Mouse (Mus musculus): ENCODE measurements around the gene Hmcn1. TPM values are rescaled to one million over a fixed set of nuclear protein-coding genes. Genes with fewer than 3 reads are reported as not detected.

Hmcn1 gene
- 8.9 and 12.3 TPM in 2 replicates for polyA plus RNA-seq (2014; fragmentation: Nextera tagmentation; extraction: Ambion mirVana)

DNA sequence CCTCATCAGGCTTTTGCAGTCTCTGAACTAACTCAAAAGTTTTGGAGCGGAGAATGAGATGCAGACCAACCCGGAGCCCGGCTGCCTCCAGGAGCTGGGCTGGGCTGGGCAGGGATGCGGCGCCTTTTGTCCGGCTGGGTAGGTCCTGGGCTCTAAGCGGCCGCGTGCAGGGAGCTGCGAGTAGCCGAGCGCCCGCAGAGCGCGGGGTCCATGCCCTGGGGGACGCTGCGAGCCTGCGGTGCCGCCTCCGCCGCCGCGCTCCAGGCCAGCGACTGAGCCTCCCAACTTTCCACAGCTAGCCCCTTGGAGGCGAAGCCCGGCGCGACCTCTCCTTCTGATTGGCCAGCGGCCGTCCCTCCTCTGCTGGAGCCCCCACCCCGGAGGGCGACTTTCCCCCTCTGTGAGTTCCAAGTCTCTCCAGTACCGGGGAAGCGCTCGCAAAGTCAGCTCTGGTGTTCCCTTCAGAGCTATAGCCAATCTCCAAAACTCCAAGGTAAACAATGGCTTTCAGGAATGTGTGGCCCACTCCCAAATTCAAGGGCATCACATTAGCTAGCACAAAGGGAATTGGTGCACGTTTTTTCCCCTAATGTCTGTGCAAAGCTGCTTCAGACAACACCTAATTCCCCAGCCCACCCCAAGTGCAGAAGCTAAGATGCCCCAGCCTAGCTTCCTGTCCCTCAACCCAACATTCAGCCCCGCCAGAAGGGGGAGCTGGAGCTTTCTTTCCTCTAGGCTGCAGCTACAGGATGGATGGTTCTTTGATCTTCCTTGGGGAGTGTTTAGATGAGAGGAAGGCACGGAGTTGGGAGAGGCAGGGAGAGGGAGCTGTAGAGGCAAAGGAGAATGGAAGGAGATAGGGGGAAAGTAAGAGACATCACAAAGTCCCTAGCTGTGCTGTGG lies at the start of gene Hmcn1:
Gene Hmcn1, minus strand, starts transcription at position 274 of the 903 bp plus-strand sequence.
- Histone ChIP-seq H3K4me3 (ENCODE audit: low read depth, low read length) (peak within 1 kb of the TSS; percentile 54), H3K36me3 (ENCODE audit: control insufficient read depth, insufficient read depth, low read length) (no peaks in the 10 kb centered on the region), H3K4me2 (ENCODE audit: low read depth) (peak within 1 kb of the TSS; percentile 87), H3K27me3 (ENCODE audit: control insufficient read depth, insufficient read depth, low read length) (no peaks in the 10 kb centered on the region), H3K9me3 (ENCODE audit: control insufficient read depth, low read length) (no peaks in the 10 kb centered on the region; the same call in 1 of the 2 replicates), H3K4me1 (ENCODE audit: control insufficient read depth, insufficient read depth, low read length) (peaks cover 8% of the 10 kb centered on the region), H3K9ac (ENCODE audit: low read length) (peak within 1 kb of the TSS; percentile 72), H3K27ac (ENCODE audit: low read depth, low read length) (peak within 1 kb of the TSS; percentile 68)
- WGBS, result under 1% methylated on average over 37 of the region's 38 CpGs
- ATAC-seq (ENCODE audit: insufficient read depth, low FRiP score, low TSS enrichment), result peak; percentile 90
- DNase-seq (ENCODE audit: low spot score), result peak; percentile 81

DNA sequence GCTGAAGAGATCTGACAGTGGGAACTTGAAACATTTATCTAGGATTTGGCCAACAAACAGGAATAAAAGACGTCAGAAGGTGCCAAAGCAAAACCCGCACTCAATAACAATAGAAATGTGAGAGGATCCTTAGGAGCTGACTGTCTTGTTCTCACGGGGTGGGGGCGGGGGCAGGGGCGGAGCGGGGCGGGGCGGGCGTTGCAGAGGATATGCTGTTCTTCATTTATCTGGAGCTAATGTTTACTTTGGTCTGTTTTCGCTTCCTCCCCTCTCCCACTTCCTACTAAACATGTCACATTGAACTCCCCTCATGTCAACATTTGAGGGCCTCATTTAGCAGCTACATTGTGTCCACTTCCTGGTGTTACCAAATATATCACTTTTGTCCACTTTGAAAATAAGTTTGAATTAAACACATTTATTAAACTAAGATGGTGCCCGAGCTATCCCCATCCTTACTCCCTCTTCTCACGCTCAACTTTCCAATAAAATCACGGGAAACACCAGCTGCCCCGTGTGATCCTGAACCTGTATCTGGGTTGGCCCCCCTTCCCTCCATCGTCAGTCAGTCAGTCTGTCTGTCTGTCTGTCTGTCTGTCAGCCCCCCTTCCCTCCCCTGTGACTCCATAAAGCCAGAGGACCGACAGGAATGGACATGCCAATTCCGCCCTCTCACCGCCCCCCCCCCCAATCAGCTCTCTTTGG lies 47.9 kb upstream of the Hmcn1 start:
- no peak for ATAC-seq (ENCODE audit: insufficient read depth, low FRiP score, low TSS enrichment)
- H3K27me3 ChIP-seq (ENCODE audit: control insufficient read depth, insufficient read depth, low read length), result no peaks in the 10 kb centered on the region
- no peaks in the 10 kb centered on the region for H3K9me3 ChIP-seq (ENCODE audit: control insufficient read depth, low read length)
- H3K27ac ChIP-seq (ENCODE audit: low read depth, low read length), result no peak overlapping the region
- no peak overlapping the region for H3K4me2 ChIP-seq (ENCODE audit: low read depth)
- 0 out of 2 replicates have a peak, but pooled peaks cover 4% of the 10 kb centered on the region for H3K4me1 ChIP-seq (ENCODE audit: control insufficient read depth, insufficient read depth, low read length)
- H3K9ac ChIP-seq (ENCODE audit: low read length), result no peak overlapping the region
- no peaks in the 10 kb centered on the region for H3K36me3 ChIP-seq (ENCODE audit: control insufficient read depth, insufficient read depth, low read length)
- 39% methylated on average over 18 of the region's 18 CpGs for WGBS
- H3K4me3 ChIP-seq (ENCODE audit: low read depth, low read length), result no peak overlapping the region
- no peak for DNase-seq (ENCODE audit: low spot score)

GRCm38 (mm10) chr1:151040290-151040689 lies 47.1 kb upstream of the Hmcn1 start:
- Histone ChIP-seq H3K27ac (ENCODE audit: low read depth, low read length) (no peak overlapping the region), H3K27me3 (ENCODE audit: control insufficient read depth, insufficient read depth, low read length) (no peaks in the 10 kb centered on the region), H3K9me3 (ENCODE audit: control insufficient read depth, low read length) (no peaks in the 10 kb centered on the region), H3K9ac (ENCODE audit: low read length) (no peak overlapping the region), H3K4me2 (ENCODE audit: low read depth) (no peak overlapping the region), H3K36me3 (ENCODE audit: control insufficient read depth, insufficient read depth, low read length) (no peaks in the 10 kb centered on the region), H3K4me3 (ENCODE audit: low read depth, low read length) (no peak overlapping the region), H3K4me1 (ENCODE audit: control insufficient read depth, insufficient read depth, low read length) (0 out of 2 replicates have a peak, but pooled peaks cover 4% of the 10 kb centered on the region)
- WGBS, result 68% methylated on average over 7 of the region's 7 CpGs
- ATAC-seq (ENCODE audit: insufficient read depth, low FRiP score, low TSS enrichment) (no peak), DNase-seq (ENCODE audit: low spot score) (no peak)

GRCm38 (mm10) chr1:151039189-151039588 lies 46.0 kb upstream of the Hmcn1 start:
- no peak for ATAC-seq (ENCODE audit: insufficient read depth, low FRiP score, low TSS enrichment)
- 75% methylated on average over 4 of the region's 4 CpGs for WGBS
- no peak overlapping the region for H3K9ac ChIP-seq (ENCODE audit: low read length)

DNA sequence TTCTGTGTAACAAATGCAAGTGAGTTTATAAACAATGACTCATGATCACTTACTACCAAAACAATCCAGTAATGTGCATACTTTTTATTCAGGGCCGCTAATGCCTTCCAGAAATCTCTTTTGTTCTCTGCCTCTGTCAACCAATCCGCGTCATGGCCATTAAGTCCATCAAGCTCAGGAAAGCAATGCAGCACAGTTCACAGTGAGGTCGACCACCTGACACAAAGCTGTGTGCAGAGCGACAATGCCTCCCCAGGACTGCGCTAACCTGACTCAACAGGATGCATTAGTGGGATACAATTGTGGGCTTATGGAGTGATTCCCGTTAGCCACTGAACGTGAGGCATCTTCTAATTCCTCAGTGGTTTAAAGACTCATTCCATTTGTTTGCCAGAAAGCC lies 45.3 kb upstream of the Hmcn1 start:
- Histone ChIP-seq H3K36me3 (ENCODE audit: control insufficient read depth, insufficient read depth, low read length) (no peaks in the 10 kb centered on the region), H3K9me3 (ENCODE audit: control insufficient read depth, low read length) (no peaks in the 10 kb centered on the region), H3K4me2 (ENCODE audit: low read depth) (no peak overlapping the region), H3K27ac (ENCODE audit: low read depth, low read length) (no peak overlapping the region), H3K27me3 (ENCODE audit: control insufficient read depth, insufficient read depth, low read length) (no peaks in the 10 kb centered on the region), H3K4me3 (ENCODE audit: low read depth, low read length) (no peak overlapping the region), H3K4me1 (ENCODE audit: control insufficient read depth, insufficient read depth, low read length) (0 out of 2 replicates have a peak, but pooled peaks cover 4% of the 10 kb centered on the region), H3K9ac (ENCODE audit: low read length) (no peak overlapping the region)
- ATAC-seq (ENCODE audit: insufficient read depth, low FRiP score, low TSS enrichment), result peak; percentile 67
- 41% methylated on average over 8 of the region's 8 CpGs for WGBS
- no peak for DNase-seq (ENCODE audit: low spot score)

More at GRCm38 (mm10) chr1:151039189-151039588, 46.0 kb upstream of the Hmcn1 start:
- DNase-seq (ENCODE audit: low spot score), result no peak
- H3K9me3 ChIP-seq (ENCODE audit: control insufficient read depth, low read length), result no peaks in the 10 kb centered on the region
- H3K36me3 ChIP-seq (ENCODE audit: control insufficient read depth, insufficient read depth, low read length), result no peaks in the 10 kb centered on the region
- H3K4me2 ChIP-seq (ENCODE audit: low read depth), result no peak overlapping the region
- no peaks in the 10 kb centered on the region for H3K27me3 ChIP-seq (ENCODE audit: control insufficient read depth, insufficient read depth, low read length)
- no peak overlapping the region for H3K27ac ChIP-seq (ENCODE audit: low read depth, low read length)
- no peak overlapping the region for H3K4me3 ChIP-seq (ENCODE audit: low read depth, low read length)
- 0 out of 2 replicates have a peak, but pooled peaks cover 4% of the 10 kb centered on the region for H3K4me1 ChIP-seq (ENCODE audit: control insufficient read depth, insufficient read depth, low read length)

- no peak overlapping the region for H3K27ac ChIP-seq (ENCODE audit: low read depth, low read length)
- H3K27me3 ChIP-seq (ENCODE audit: control insufficient read depth, insufficient read depth, low read length), result no peaks in the 10 kb centered on the region
- no peak for ATAC-seq (ENCODE audit: insufficient read depth, low FRiP score, low TSS enrichment)
- no peak overlapping the region for H3K9ac ChIP-seq (ENCODE audit: low read length)
- no peaks in the 10 kb centered on the region for H3K36me3 ChIP-seq (ENCODE audit: control insufficient read depth, insufficient read depth, low read length)
- H3K9me3 ChIP-seq (ENCODE audit: control insufficient read depth, low read length), result no peaks in the 10 kb centered on the region
- H3K4me1 ChIP-seq (ENCODE audit: control insufficient read depth, insufficient read depth, low read length), result 0 out of 2 replicates have a peak, but pooled peaks cover 4% of the 10 kb centered on the region
- H3K4me3 ChIP-seq (ENCODE audit: low read depth, low read length), result no peak overlapping the region
- H3K4me2 ChIP-seq (ENCODE audit: low read depth), result no peak overlapping the region
- DNase-seq (ENCODE audit: low spot score), result no peak
- WGBS, result 81% methylated on average over 15 of the region's 15 CpGs
Measured at GRCm38 (mm10) chr1:151036405-151036985, 43.3 kb upstream of the Hmcn1 start.

- Histone ChIP-seq H3K9ac (ENCODE audit: low read length) (no peak overlapping the region), H3K4me2 (ENCODE audit: low read depth) (no peak overlapping the region), H3K9me3 (ENCODE audit: control insufficient read depth, low read length) (no peaks in the 10 kb centered on the region), H3K27ac (ENCODE audit: low read depth, low read length) (no peak overlapping the region), H3K4me3 (ENCODE audit: low read depth, low read length) (no peak overlapping the region), H3K27me3 (ENCODE audit: control insufficient read depth, insufficient read depth, low read length) (no peaks in the 10 kb centered on the region), H3K4me1 (ENCODE audit: control insufficient read depth, insufficient read depth, low read length) (0 out of 2 replicates have a peak, but pooled peaks cover 4% of the 10 kb centered on the region), H3K36me3 (ENCODE audit: control insufficient read depth, insufficient read depth, low read length) (no peaks in the 10 kb centered on the region)
- ATAC-seq (ENCODE audit: insufficient read depth, low FRiP score, low TSS enrichment), result no peak
- no peak for DNase-seq (ENCODE audit: low spot score)
- WGBS, result 79% methylated on average over 3 of the region's 3 CpGs
Measured at GRCm38 (mm10) chr1:151035766-151036165, 42.5 kb upstream of the Hmcn1 start.

DNA sequence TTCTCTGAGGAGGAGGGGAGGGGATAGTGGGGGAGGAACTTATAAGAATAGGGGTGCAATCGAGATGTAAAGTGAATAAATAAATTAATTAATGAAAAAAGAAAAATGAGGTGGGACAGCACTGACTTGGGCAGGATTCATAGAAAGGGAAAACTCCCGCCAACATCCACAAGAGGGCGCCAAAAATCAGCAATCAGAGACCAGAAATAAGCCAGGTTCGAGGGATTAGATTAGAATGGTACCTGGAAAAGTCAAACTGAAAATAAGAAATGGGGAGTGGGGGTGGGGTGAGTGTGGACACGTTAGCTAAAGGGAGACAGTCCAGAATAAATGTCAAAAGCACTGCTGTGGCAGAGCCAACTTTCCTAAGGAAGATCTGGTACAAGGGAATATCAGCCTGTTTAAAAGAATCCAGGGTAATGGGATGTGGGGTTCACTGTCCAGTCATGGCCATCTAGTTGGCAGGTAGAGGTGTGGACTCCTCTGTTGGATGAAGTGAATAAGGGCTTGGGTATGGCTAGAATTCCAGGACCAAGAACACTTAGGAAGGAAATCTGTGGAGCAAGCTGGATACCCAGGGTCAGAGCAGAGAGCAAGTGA lies 41.9 kb upstream of the Hmcn1 start:
- Histone ChIP-seq H3K9me3 (ENCODE audit: control insufficient read depth, low read length) (no peaks in the 10 kb centered on the region), H3K4me2 (ENCODE audit: low read depth) (no peak overlapping the region), H3K27me3 (ENCODE audit: control insufficient read depth, insufficient read depth, low read length) (no peaks in the 10 kb centered on the region), H3K4me1 (ENCODE audit: control insufficient read depth, insufficient read depth, low read length) (0 out of 2 replicates have a peak, but pooled peaks cover 4% of the 10 kb centered on the region), H3K4me3 (ENCODE audit: low read depth, low read length) (no peak overlapping the region), H3K36me3 (ENCODE audit: control insufficient read depth, insufficient read depth, low read length) (no peaks in the 10 kb centered on the region), H3K9ac (ENCODE audit: low read length) (no peak overlapping the region), H3K27ac (ENCODE audit: low read depth, low read length) (no peak overlapping the region)
- DNase-seq (ENCODE audit: low spot score) (peak; percentile 67), ATAC-seq (ENCODE audit: insufficient read depth, low FRiP score, low TSS enrichment) (peak; percentile 48; the same call in 1 of the 2 replicates)
- 5% methylated on average over 5 of the region's 5 CpGs for WGBS

All from neural tube, embryonic 11.5 days (tissue).